Mouse (Mus musculus): ENCODE measurements around the gene Tle6. TPM values are rescaled to one million over a fixed set of nuclear protein-coding genes. Genes with fewer than 3 reads are reported as not detected.

The Tle6 gene
- polyA plus RNA-seq, 1 experiment: 15.0 TPM

DNA sequence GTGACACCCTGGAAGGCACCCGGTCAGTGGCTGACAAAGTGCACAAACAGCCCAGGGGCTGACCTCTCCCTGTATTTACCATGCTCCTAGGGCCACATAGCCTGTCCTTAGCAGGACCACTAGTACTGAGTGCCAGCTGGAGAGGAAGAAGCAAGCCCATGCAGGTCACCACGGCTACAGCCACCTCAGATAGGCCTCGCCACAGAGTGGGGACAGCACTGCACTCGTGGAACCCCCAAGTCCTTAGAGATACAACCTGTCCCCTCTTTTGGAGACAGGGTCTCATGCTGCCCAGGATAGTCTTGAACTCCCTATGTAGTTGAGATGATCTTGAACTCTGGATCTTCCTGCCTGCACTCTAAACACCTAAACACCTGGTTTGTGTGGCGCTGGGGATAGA, 59.5 kb downstream of the Tle6 start:
- no peak overlapping the region for H3K27ac ChIP-seq (ENCODE audit: insufficient read depth, low read length)
- H3K4me3 ChIP-seq (ENCODE audit: low read depth, low read length): no peak overlapping the region
- no peak for TF ChIP-seq EP300 (IDR thresholded peaks at IDR 0.05; ENCODE audit: insufficient read depth, low read depth, low read length)
- TF ChIP-seq CTCF (IDR thresholded peaks at IDR 0.05; ENCODE audit: low read depth, low read length): no peak
- no peak for TF ChIP-seq POLR2A (IDR thresholded peaks at IDR 0.05; ENCODE audit: insufficient read depth, low read length)
- H3K9ac ChIP-seq (ENCODE audit: low read depth, poor library complexity, severe bottlenecking): peak overlapping the region; percentile 19; the same call in 1 of the 2 replicates
- no peaks in the 10 kb centered on the region for H3K36me3 ChIP-seq (ENCODE audit: control insufficient read depth, insufficient read depth, low read length, poor library complexity, severe bottlenecking)
- H3K9me3 ChIP-seq (replicated peaks; ENCODE audit: control insufficient read depth, insufficient read depth, low read length, poor library complexity, severe bottlenecking): no peaks in the 10 kb centered on the region
- peaks cover 6% of the 10 kb centered on the region for H3K4me1 ChIP-seq (ENCODE audit: control insufficient read depth, insufficient read depth, low read length)
- H3K27me3 ChIP-seq (ENCODE audit: control insufficient read depth, insufficient read depth, low read length, poor library complexity, severe bottlenecking): no peaks in the 10 kb centered on the region

Other genes with a start within 250 kb of the Tle6 start
- 13.7 and 15.3 TPM in 2 replicates for gene Mfsd12, start 243.6 kb downstream of the Tle6 start, polyA plus RNA-seq (2011; ENCODE audit: insufficient read depth, insufficient read length, low read depth, missing spikeins)
- not detected in 2 replicates for gene 4930404N11Rik, start 235.3 kb downstream of the Tle6 start, polyA plus RNA-seq (2011; ENCODE audit: insufficient read depth, insufficient read length, low read depth, missing spikeins)
- 47.8 and 51.4 TPM in 2 replicates for gene Fzr1, start 222.6 kb downstream of the Tle6 start, polyA plus RNA-seq (2011; ENCODE audit: insufficient read depth, insufficient read length, low read depth, missing spikeins)
- 52.9 and 70.3 TPM in 2 replicates for gene Dohh, start 216.6 kb downstream of the Tle6 start, polyA plus RNA-seq (2011; ENCODE audit: insufficient read depth, insufficient read length, low read depth, missing spikeins)
- gene Gm48551, start 216.6 kb downstream of the Tle6 start, polyA plus RNA-seq (2011; ENCODE audit: insufficient read depth, insufficient read length, low read depth, missing spikeins): 1.5 TPM in 1 of 2 replicates, not detected in the other
- 1.1 TPM in 1 of 2 replicates, not detected in the other for gene Gm48552, start 212.1 kb downstream of the Tle6 start, polyA plus RNA-seq (2011; ENCODE audit: insufficient read depth, insufficient read length, low read depth, missing spikeins)
- 4.8 and 5.3 TPM in 2 replicates for gene Smim24, start 208.0 kb downstream of the Tle6 start, polyA plus RNA-seq (2011; ENCODE audit: insufficient read depth, insufficient read length, low read depth, missing spikeins)
- gene Nfic, start 145.4 kb downstream of the Tle6 start, polyA plus RNA-seq (2011; ENCODE audit: insufficient read depth, insufficient read length, low read depth, missing spikeins): 6.1 and 7.2 TPM in 2 replicates
- gene Celf5, start 118.4 kb downstream of the Tle6 start, polyA plus RNA-seq (2011; ENCODE audit: insufficient read depth, insufficient read length, low read depth, missing spikeins): 27.5 and 30.5 TPM in 2 replicates
- gene Ncln, start 104.7 kb downstream of the Tle6 start, polyA plus RNA-seq (2011; ENCODE audit: insufficient read depth, insufficient read length, low read depth, missing spikeins): 37.2 and 41.6 TPM in 2 replicates
- 0.49 and 0.93 TPM in 2 replicates for gene S1pr4, start 100.9 kb downstream of the Tle6 start, polyA plus RNA-seq (2011; ENCODE audit: insufficient read depth, insufficient read length, low read depth, missing spikeins)
- 11.2 and 11.6 TPM in 2 replicates for gene Gna15, start 76.8 kb downstream of the Tle6 start, polyA plus RNA-seq (2011; ENCODE audit: insufficient read depth, insufficient read length, low read depth, missing spikeins)
- gene Gna11, start 55.9 kb downstream of the Tle6 start, polyA plus RNA-seq (2011; ENCODE audit: insufficient read depth, insufficient read length, low read depth, missing spikeins): 32.0 and 35.3 TPM in 2 replicates
- 148 and 152 TPM in 2 replicates for gene Aes, start 41.6 kb downstream of the Tle6 start, polyA plus RNA-seq (2011; ENCODE audit: insufficient read depth, insufficient read length, low read depth, missing spikeins)
- gene Tle2, start 26.5 kb downstream of the Tle6 start, polyA plus RNA-seq (2011; ENCODE audit: insufficient read depth, insufficient read length, low read depth, missing spikeins): 3.1 and 3.8 TPM in 2 replicates
- gene BC025920, start 5.2 kb upstream of the Tle6 start, polyA plus RNA-seq (2011; ENCODE audit: insufficient read depth, insufficient read length, low read depth, missing spikeins): 3.2 and 3.9 TPM in 2 replicates
- 15.0 and 16.6 TPM in 2 replicates for gene Sirt6, start 26.7 kb upstream of the Tle6 start, polyA plus RNA-seq (2011; ENCODE audit: insufficient read depth, insufficient read length, low read depth, missing spikeins)
- gene Ankrd24, start 27.5 kb upstream of the Tle6 start, polyA plus RNA-seq (2011; ENCODE audit: insufficient read depth, insufficient read length, low read depth, missing spikeins): 14.2 and 16.1 TPM in 2 replicates
- gene Gm10778, start 48.0 kb upstream of the Tle6 start, polyA plus RNA-seq (2011; ENCODE audit: insufficient read depth, insufficient read length, low read depth, missing spikeins): 5.6 and 7.4 TPM in 2 replicates
- gene Zfp433, start 103.8 kb upstream of the Tle6 start, polyA plus RNA-seq (2011; ENCODE audit: insufficient read depth, insufficient read length, low read depth, missing spikeins): 14.0 and 17.8 TPM in 2 replicates
- 8.8 and 10.0 TPM in 2 replicates for gene Gm3055, start 170.1 kb upstream of the Tle6 start, polyA plus RNA-seq (2011; ENCODE audit: insufficient read depth, insufficient read length, low read depth, missing spikeins)
- 3.2 and 5.7 TPM in 2 replicates for gene Gm4767, start 211.1 kb upstream of the Tle6 start, polyA plus RNA-seq (2011; ENCODE audit: insufficient read depth, insufficient read length, low read depth, missing spikeins)

All from ES-Bruce4 (cell line).